Mouse (Mus musculus): Measurements from ENCODE around the gene Cmtr1.
A peak's percentile ranks its signal among the peaks of the same experiment; 100 is the strongest.
"Not testable (repeated sequence)": the region's sequence is repeated elsewhere in the genome, so short reads cannot be mapped to it uniquely, and the experiment has no call there.

The Cmtr1 gene

GRCm38 (mm10) chr17:29706981-29707545 lies 46.7 kb downstream of the Cmtr1 start:
- no peak for DNase-seq

DNA sequence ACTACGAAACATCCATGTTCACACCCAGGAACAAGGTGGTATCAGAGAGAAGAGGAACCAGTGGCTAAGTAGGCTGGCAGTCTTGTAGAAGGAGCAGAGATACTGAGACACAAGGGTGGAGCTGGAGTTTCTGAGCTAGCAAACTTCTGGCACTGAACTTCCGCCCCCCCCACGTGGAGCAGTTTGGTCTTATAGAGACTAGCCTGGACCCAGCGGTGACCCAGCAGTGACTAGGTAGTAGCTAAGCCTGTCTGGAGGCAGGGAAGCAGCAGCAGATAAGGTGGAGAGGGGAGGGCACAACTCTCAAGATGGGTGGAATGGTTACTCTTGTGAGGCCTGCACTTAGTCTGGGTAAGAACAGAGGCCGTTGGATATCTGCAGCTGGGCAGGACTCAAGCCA lies 48.4 kb downstream of the Cmtr1 start:
- DNase-seq, result no peak

GRCm38 (mm10) chr17:29710562-29711044 lies 50.2 kb downstream of the Cmtr1 start:
- DNase-seq, result no peak

GRCm38 (mm10) chr17:29711076-29711744 lies 50.8 kb downstream of the Cmtr1 start:
- DNase-seq, result no peak

DNA sequence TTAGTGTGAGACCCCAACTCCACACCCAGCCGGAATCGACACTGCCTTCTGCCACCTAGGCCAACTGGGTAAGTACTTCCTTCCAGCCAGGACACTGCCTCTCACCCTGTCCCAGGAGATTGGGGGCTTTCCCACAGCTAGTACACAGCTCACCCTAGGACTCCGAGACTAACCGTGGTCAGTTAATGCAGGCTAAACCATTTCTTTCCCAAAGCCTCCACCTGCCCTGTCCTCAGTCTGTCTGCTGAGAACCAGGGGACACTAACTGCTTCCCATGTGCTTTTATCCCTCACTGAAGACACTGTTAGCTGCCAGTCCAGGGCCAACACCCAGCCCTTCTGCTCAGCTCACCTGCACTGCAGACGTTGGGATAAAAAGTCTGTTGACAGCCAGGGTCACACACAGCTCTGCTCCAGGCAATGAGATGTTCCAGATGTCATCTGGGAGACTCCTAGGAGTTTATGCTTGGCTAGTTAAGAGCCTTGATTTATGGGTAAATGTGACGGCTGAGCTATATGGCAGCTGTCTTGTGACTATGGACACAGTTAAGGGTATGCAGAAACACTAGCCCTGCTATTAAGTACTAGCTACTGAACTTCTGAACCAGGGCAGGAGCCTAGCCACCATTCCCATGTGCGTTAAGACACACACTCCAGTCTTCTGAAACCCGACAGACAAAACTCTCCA lies 51.5 kb downstream of the Cmtr1 start:
- no peak for DNase-seq

DNA sequence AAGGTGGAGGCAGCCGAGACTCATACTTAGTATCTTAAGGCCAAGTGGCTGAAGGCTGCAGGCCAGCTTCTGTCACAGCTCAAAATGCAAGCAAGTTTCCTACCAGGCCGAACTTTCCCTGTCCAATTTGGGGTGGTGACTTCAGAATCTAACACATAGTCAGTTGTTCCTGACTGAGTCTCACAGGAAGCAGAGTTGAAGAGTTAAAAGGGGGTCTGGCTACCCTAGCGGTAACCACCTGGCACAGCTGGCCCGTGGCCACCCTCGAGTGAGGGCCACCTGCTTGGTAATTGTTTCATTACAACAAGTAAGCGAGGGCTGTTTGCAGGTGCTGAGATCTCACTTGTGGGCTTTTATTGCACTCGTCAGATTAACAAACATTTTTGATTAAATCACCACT lies 52.2 kb downstream of the Cmtr1 start:
- DNase-seq, result no peak

DNA sequence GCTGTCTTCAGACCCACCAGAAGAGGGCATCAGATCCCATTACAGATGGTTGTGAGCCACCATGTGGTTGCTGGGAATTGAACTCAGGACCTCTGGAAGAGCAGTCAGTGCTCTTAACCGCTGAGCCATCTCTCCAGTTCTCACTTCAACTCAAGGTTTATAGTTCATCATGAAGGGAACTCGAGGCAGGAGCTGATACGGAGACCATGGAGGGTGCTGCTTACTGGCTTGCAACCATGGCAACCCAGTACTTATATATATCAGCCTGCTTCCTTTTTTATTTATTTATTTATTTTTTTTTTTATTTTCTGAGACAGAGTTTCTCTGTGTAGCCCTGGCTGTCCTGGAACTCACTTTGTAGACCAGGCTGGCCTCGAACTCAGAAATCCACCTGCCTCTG lies 53.3 kb downstream of the Cmtr1 start:
- DNase-seq, result not testable (repeated sequence)

GRCm38 (mm10) chr17:29716732-29717445 lies 56.5 kb downstream of the Cmtr1 start, which contains the start of gene Ccdc167:
TSS of gene Ccdc167 (minus strand) at chr17:29717044.
- peak; percentile 93 to 96 for DNase-seq

DNA sequence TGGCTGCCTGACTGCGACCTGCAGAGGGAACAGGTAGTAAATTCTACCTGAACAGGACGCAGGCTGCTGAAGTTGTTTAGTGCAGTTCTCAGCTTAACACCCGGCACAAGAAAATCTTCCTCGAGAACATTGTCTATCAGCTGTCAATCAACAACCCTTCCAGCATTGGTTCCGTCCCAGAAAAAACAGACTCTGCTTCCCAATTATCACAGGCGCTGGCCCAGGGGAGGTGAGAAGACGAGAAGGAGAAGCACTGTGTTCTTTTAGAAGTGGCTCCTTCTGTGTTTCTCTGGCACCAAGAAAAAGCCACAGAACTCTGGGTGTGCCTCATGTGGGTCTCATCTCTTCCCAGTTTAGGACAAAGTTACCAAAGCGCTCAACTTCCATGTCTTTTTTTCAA lies 58.3 kb downstream of the Cmtr1 start:
- DNase-seq, result no peak

DNA sequence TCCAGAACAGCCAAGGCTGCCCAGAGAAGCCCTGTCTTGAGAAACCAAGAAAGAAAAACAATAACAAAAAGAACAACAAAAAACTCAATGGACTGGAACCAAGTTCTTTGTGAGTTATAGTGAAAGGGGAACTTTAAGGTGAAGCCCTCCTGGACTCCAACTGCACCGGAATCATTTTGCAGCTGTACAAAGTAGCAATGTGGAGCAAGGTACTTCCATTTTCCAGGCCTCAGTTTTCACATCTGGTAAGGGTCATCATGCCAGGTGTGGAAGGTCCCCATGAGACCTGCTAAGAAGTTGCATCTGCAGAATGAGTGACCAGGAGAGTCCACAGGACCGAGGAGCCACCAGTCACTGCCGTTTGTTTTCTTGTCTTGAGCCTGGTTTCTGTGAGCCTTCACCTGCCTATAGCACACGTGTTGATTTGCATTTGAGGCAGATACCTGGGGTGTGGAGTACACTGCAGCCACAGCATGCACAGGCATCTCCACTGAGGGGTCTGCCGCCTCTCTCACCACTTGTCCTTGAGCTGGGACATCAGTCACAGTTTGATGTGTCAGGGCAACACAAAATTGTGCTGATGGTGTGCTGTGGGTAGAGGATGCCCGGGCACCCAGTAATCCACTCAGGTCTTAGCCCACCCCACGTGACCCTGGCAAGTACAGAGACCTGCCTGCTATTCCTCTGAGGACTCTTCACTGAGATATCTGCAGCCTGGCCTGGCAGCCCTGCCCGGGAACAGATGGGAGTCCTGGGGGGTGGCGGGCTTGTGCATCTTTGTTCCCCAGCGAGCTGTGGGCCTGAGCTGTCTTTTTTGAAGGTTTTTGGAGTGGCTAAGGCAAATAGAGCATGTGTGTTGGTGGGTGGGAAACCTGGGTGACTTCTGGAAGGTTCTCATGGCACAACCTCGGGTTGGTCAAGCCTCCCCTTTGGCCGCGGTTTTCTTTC lies 59.5 kb downstream of the Cmtr1 start:
- no peak for DNase-seq

DNA sequence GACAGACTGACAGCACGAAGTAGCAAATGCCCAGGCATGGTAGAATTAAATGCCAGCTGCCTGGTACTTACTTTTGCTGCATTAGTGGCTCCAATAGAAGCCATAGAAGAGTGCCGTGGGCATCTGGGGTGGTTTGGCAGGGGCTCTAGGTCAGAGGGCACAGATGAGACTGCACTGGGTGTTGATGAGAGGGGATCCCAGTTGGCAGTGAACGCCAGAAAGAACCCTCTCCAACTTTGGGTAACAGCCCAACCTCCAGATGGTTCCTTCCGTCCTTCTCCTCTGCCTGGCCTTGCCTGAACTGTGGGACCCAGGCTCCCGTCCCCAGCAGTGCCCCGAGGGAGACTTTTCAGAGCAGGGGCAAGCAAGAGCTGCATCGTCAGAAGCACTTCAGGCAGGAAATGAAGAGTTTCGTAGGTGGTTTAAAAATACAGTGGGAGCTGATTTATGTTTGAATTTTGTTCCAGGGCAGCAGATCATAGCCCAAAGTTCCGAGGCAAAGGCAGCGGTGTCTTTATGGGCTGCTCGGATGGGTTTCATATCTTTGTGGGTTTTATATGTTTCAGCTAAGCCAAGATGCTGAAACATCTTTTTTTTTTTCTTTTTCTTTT lies 60.5 kb downstream of the Cmtr1 start:
- DNase-seq, result no peak

DNA sequence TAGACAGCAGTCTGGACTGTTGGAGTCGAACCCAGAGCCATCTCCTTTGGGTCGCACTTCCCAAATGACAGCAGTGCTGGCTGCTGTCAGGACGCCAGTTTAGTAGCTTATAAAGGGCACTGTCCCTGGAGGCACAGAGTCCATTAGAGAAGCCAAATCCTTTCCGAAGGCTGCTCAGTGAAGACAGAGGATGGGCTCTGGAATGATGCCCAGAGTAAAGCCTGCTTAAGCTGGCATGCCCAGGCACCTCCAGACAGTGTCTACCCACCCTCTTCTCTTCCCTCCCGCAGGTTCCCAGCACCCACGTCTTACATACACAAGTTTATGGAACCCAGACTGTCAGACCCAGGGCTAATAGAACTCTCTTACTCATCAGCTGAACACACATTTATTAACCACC lies 64.2 kb downstream of the Cmtr1 start:
- DNase-seq, result no peak

DNA sequence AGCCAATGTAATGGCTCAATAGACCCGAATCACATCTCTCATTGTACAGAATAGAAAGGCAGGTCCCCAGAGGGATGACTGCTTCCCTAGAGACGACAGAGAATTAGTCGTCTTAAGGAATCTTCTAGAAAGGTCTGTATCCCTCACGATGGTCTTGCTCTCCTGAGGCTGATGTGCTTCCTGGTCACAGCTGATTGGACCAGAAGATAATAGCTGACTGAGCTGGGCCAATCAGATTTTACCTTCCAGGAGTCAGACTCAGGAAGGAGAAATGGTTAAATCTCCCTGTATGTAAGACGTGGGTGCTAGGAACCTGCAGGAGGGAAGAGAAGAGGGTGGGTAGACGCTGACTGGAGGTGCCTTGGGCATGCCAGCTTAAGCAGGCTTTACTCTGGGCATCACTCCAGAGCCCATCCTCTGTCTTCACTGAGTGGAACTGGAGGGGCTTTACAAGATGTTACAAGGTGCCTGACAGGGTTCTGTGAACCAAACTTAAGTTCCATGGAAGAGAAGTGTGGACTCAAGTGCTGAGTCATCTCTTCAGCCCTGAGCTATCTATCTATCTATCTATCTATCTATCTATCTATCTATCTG lies 64.7 kb downstream of the Cmtr1 start:
- DNase-seq, result no peak

- no peak for DNase-seq
These were observed 67.7 kb downstream of the Cmtr1 start for GRCm38 (mm10) chr17:29728082-29728481.

DNA sequence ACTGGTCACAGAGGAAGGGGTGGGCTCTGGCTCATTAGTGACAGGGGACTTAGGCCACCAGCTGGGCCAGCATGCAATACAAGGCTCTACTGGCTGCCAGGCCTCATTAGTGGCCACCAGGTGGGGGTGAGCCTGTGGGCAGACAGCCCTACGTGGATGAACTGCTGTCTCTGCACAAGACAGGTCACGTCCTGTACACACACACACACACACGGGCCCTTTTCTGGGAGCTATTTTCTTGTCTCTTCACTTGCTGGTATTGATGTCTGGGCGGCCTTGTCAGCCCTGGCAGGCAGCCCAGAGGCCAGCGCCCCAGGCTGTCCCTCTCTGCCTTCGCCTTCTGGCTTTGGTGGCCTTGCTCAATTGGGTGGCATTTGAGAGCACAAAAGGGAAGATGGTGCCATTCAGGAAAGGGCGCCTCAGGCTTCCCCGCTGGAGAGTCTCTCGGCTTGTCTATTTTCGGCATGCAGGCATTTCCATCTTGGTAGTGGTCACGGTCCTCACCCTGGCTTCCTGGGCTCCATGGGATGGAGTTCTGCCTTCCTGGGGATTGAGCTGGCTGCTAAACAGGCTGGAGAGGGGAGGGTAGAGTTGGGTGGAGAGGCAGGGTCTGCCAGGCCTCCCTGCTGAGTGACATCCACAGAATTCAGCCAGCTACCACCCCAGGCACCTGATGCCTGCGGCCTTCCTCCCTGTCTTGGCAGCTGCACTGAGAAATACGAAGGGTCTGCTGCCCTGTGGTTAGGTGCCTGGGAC lies 70.3 kb downstream of the Cmtr1 start:
- no peak for DNase-seq

DNA sequence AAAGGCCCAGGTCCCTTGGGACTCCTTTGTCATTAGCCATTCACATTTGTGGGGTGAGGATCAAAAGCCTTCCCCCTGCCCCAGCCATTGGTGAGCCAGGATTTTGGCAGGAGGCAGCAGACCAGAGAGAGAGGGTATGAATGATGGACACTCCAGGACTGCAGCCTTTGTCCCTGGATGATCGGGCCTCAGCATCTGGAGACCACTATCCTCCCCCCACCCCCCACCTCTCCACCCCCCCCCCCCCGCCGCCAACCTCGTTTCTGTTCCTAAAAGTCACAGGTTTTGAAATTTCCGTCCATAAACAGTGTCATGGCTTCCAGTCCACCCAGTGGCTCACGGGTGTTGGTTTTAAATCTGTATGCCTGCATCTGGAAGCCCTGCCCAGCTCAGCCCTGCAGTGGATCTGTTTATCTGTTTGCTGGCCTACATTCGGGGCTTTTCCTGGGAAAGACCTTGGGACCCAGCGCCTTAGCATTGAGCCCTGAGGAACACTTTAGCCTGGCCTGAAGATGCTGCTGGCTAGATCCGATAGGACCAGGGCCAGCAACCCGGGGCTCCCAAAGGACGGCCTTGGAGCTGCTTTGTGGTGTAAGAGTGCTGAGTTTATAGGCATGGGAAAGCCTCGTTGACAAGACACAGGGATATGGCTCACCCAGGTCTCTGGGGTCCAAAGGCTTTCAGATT lies 71.0 kb downstream of the Cmtr1 start:
- DNase-seq, result no peak

- no peak for DNase-seq
These were observed 71.5 kb downstream of the Cmtr1 start for GRCm38 (mm10) chr17:29731953-29732325.

- DNase-seq, result no peak
These were observed 72.1 kb downstream of the Cmtr1 start for GRCm38 (mm10) chr17:29732522-29732921.

DNA sequence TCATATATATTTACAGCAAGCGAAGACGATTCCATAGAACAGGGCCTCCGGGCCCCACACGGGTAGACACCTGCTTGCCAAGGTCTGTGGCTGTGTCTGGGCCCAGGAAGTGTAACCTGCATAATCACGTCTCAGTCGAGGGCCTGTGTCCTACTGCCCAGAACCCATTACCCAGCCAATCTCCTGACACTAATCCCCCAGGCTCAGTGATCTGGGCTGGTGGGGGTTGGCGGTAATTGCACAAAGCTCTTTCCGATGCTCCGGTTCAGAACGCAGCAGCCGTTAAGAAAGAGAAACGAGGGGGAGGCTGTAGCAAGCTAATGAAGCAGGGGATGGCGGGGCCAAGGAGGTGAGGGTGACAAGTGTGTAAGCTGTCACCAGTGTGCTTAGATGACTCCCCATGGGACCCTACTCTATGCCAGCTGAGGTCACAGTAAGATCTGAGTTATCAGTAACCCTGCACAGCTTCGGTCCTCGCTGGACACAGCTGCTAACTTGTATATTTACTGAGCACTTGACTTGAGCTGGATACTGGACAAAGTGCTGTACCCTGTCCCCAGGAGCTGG lies 76.1 kb downstream of the Cmtr1 start:
- DNase-seq, result no peak
